Mouse (Mus musculus) liver, adult 2 months (tissue): ENCODE measurements around the gene Engase.

ENCODE experiments used
- CTCF ChIP-seq: fragments of 200-500 bp; IDR thresholded peaks from 2 replicates; pipeline ENCODE4 v1.5.1; 2011; ENCODE audit warnings: low read depth, low read length, control low read depth
- POLR2A ChIP-seq: fragments of 200-500 bp; IDR thresholded peaks from 2 replicates; pipeline ENCODE4 v1.6.1; 2011; ENCODE audit warnings: low read length, control low read depth; ENCODE audit not compliant: insufficient read depth; ENCODE audit errors: extremely low read depth

- TF ChIP-seq CTCF, result no peak
- no peak for TF ChIP-seq POLR2A
These were observed 31.7 kb downstream of the Engase start for GRCm38 (mm10) chr11:118508341-118508740.
